Mouse (Mus musculus): ENCODE measurements around the gene St6galnac1.

- no peak for TF ChIP-seq GATA1 (IDR thresholded peaks at IDR 0.05; ENCODE audit: borderline replicate concordance, low read length)
- TF ChIP-seq FLI1 (IDR thresholded peaks at IDR 0.05; ENCODE audit: low read length): no peak
Observed at GRCm38 (mm10) chr11:116773205-116773604, 2.1 kb downstream of the St6galnac1 start.

Data from megakaryocyte, embryonic 14.5 days (primary cell).